Mouse (Mus musculus): ENCODE measurements at regions not wholly inside any gene's neighbourhood (a gene's known extent, or its start where the extent isn't known, plus 50 kb on each side); places are given as distances from the start of the nearest gene placed in this dataset.

GRCm38 (mm10) chr17:73008901-73009300 is 90.8 kb downstream of the Lbh start:
- DNase-seq (ENCODE audit: low spot score) (no peak), ATAC-seq (ENCODE audit: low FRiP score, low read depth) (no peak)
- no peaks in the 10 kb centered on the region for H3K36me3 ChIP-seq (ENCODE audit: control insufficient read depth, insufficient read depth, low read length)
- H3K4me2 ChIP-seq (replicated peaks; ENCODE audit: low read depth, low read length, severe bottlenecking) = no peak overlapping the region
- no peak overlapping the region for H3K9ac ChIP-seq (ENCODE audit: low read depth, low read length, severe bottlenecking)
- peaks cover 15% of the 10 kb centered on the region for H3K4me1 ChIP-seq (ENCODE audit: control insufficient read depth, insufficient read depth, low read length)
- no peaks in the 10 kb centered on the region for H3K9me3 ChIP-seq (ENCODE audit: control insufficient read depth, low read length)
- no peak for TF ChIP-seq POLR2A (IDR thresholded peaks at IDR 0.05; ENCODE audit: borderline replicate concordance, extremely low read depth, insufficient read depth, insufficient read length)
- 54% methylated on average over 4 of the region's 4 CpGs for WGBS
- no peak overlapping the region for H3K4me3 ChIP-seq (replicated peaks; ENCODE audit: low read length)
- no peaks in the 10 kb centered on the region for H3K27me3 ChIP-seq (ENCODE audit: control insufficient read depth, insufficient read depth, low read length)
- no peak overlapping the region for H3K27ac ChIP-seq (replicated peaks; ENCODE audit: low read depth, low read length)

- ATAC-seq (ENCODE audit: low FRiP score, low read depth) = no peak
- no peak for DNase-seq (ENCODE audit: low spot score)
- no peaks in the 10 kb centered on the region for H3K36me3 ChIP-seq (ENCODE audit: control insufficient read depth, insufficient read depth, low read length)
- H3K4me2 ChIP-seq (replicated peaks; ENCODE audit: low read depth, low read length, severe bottlenecking) = no peak overlapping the region
- no peak overlapping the region for H3K27ac ChIP-seq (replicated peaks; ENCODE audit: low read depth, low read length)
- H3K4me3 ChIP-seq (replicated peaks; ENCODE audit: low read length) = no peak overlapping the region
- TF ChIP-seq POLR2A (IDR thresholded peaks at IDR 0.05; ENCODE audit: borderline replicate concordance, extremely low read depth, insufficient read depth, insufficient read length) = no peak
- no peaks in the 10 kb centered on the region for H3K9me3 ChIP-seq (ENCODE audit: control insufficient read depth, low read length)
- WGBS = 64% methylated on average over 4 of the region's 4 CpGs
- H3K4me1 ChIP-seq (ENCODE audit: control insufficient read depth, insufficient read depth, low read length) = peaks cover 15% of the 10 kb centered on the region
- no peak overlapping the region for H3K9ac ChIP-seq (ENCODE audit: low read depth, low read length, severe bottlenecking)
- H3K27me3 ChIP-seq (ENCODE audit: control insufficient read depth, insufficient read depth, low read length) = no peaks in the 10 kb centered on the region
Observed at GRCm38 (mm10) chr17:73009962-73010361, 91.9 kb downstream of the Lbh start.

GRCm38 (mm10) chr17:73012356-73012755 is 94.3 kb downstream of the Lbh start:
- Histone ChIP-seq H3K4me3 (replicated peaks; ENCODE audit: low read length) (no peak overlapping the region), H3K36me3 (ENCODE audit: control insufficient read depth, insufficient read depth, low read length) (no peaks in the 10 kb centered on the region), H3K27ac (replicated peaks; ENCODE audit: low read depth, low read length) (no peak overlapping the region), H3K9me3 (ENCODE audit: control insufficient read depth, low read length) (no peaks in the 10 kb centered on the region), H3K9ac (ENCODE audit: low read depth, low read length, severe bottlenecking) (no peak overlapping the region), H3K4me2 (replicated peaks; ENCODE audit: low read depth, low read length, severe bottlenecking) (no peak overlapping the region), H3K27me3 (ENCODE audit: control insufficient read depth, insufficient read depth, low read length) (no peaks in the 10 kb centered on the region), H3K4me1 (ENCODE audit: control insufficient read depth, insufficient read depth, low read length) (peaks cover 15% of the 10 kb centered on the region)
- ATAC-seq (ENCODE audit: low FRiP score, low read depth) (no peak), DNase-seq (ENCODE audit: low spot score) (no peak)
- 55% methylated on average over 6 of the region's 6 CpGs for WGBS
- no peak for TF ChIP-seq POLR2A (IDR thresholded peaks at IDR 0.05; ENCODE audit: borderline replicate concordance, extremely low read depth, insufficient read depth, insufficient read length)

DNA sequence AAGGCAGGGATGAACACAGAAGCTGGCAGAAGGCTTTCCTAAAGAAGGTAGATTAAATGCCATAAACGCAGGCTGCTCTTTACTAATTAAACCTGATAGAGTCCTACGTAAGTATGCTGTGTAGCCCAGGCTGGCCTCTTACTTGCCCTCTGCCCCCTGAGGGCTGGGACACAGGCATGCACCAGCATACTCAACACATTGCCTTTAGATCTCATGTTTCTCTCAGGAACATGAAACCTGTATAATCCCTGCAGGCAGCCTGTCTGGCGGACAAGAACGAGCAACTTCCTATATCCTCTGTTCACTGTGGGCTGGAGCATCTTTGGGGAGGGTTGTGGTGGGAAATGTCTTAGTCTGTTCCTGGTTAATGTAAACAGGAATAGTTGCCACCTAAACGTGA is 94.8 kb upstream of the Lclat1 start:
- TF ChIP-seq POLR2A (IDR thresholded peaks at IDR 0.05; ENCODE audit: borderline replicate concordance, extremely low read depth, insufficient read depth, insufficient read length) = no peak
- WGBS = 26% methylated on average over 5 of the region's 5 CpGs
- Histone ChIP-seq H3K9me3 (ENCODE audit: control insufficient read depth, low read length) (no peaks in the 10 kb centered on the region), H3K4me3 (replicated peaks; ENCODE audit: low read length) (no peak overlapping the region), H3K27me3 (ENCODE audit: control insufficient read depth, insufficient read depth, low read length) (no peaks in the 10 kb centered on the region), H3K27ac (replicated peaks; ENCODE audit: low read depth, low read length) (no peak overlapping the region), H3K4me2 (replicated peaks; ENCODE audit: low read depth, low read length, severe bottlenecking) (no peak overlapping the region), H3K4me1 (ENCODE audit: control insufficient read depth, insufficient read depth, low read length) (peaks cover 15% of the 10 kb centered on the region), H3K36me3 (ENCODE audit: control insufficient read depth, insufficient read depth, low read length) (no peaks in the 10 kb centered on the region), H3K9ac (ENCODE audit: low read depth, low read length, severe bottlenecking) (no peak overlapping the region)
- ATAC-seq (ENCODE audit: low FRiP score, low read depth) (no peak), DNase-seq (ENCODE audit: low spot score) (no peak)

- no peaks in the 10 kb centered on the region for H3K36me3 ChIP-seq (ENCODE audit: control insufficient read depth, insufficient read depth, low read length)
- H3K27ac ChIP-seq (replicated peaks; ENCODE audit: low read depth, low read length) = no peak overlapping the region
- TF ChIP-seq POLR2A (IDR thresholded peaks at IDR 0.05; ENCODE audit: borderline replicate concordance, extremely low read depth, insufficient read depth, insufficient read length) = no peak
- no peak overlapping the region for H3K4me2 ChIP-seq (replicated peaks; ENCODE audit: low read depth, low read length, severe bottlenecking)
- H3K9me3 ChIP-seq (ENCODE audit: control insufficient read depth, low read length) = no peaks in the 10 kb centered on the region
- H3K4me1 ChIP-seq (ENCODE audit: control insufficient read depth, insufficient read depth, low read length) = peaks cover 15% of the 10 kb centered on the region
- 63% methylated on average over 9 of the region's 9 CpGs for WGBS
- H3K27me3 ChIP-seq (ENCODE audit: control insufficient read depth, insufficient read depth, low read length) = no peaks in the 10 kb centered on the region
- no peak overlapping the region for H3K4me3 ChIP-seq (replicated peaks; ENCODE audit: low read length)
- ATAC-seq (ENCODE audit: low FRiP score, low read depth) = no peak
- no peak for DNase-seq (ENCODE audit: low spot score)
- H3K9ac ChIP-seq (ENCODE audit: low read depth, low read length, severe bottlenecking) = no peak overlapping the region
Observed at GRCm38 (mm10) chr17:73014090-73014853, 93.5 kb upstream of the Lclat1 start.

Measured in limb, embryonic 14.5 days (tissue).